Mouse (Mus musculus): ENCODE results near the gene Cetn4.

Cetn4 gene

GRCm38 (mm10) chr3:37299470-37299869, 13.0 kb downstream of the Cetn4 start:
- no peak for DNase-seq

- no peak for DNase-seq
These were observed 19.9 kb downstream of the Cetn4 start for GRCm38 (mm10) chr3:37292654-37293053.

- DNase-seq = no peak
These were observed 20.6 kb downstream of the Cetn4 start for GRCm38 (mm10) chr3:37291929-37292328.

GRCm38 (mm10) chr3:37290881-37291541, 21.5 kb downstream of the Cetn4 start:
- DNase-seq = no peak

GRCm38 (mm10) chr3:37289237-37289636, 23.3 kb downstream of the Cetn4 start:
- DNase-seq = no peak

- DNase-seq = no peak
These were observed 29.3 kb downstream of the Cetn4 start for GRCm38 (mm10) chr3:37283234-37283633.

GRCm38 (mm10) chr3:37282299-37282922, 30.1 kb downstream of the Cetn4 start:
- DNase-seq = no peak

GRCm38 (mm10) chr3:37280871-37281270, 31.6 kb downstream of the Cetn4 start:
- DNase-seq = no peak

GRCm38 (mm10) chr3:37280221-37280620, 32.3 kb downstream of the Cetn4 start:
- no peak for DNase-seq

GRCm38 (mm10) chr3:37274661-37275060, 37.8 kb downstream of the Cetn4 start:
- no peak for DNase-seq

GRCm38 (mm10) chr3:37273092-37273491, 39.4 kb downstream of the Cetn4 start:
- DNase-seq = no peak

GRCm38 (mm10) chr3:37271209-37271608, 41.3 kb downstream of the Cetn4 start:
- peak; percentile 67 for DNase-seq

- no peak for DNase-seq
These were observed 42.6 kb downstream of the Cetn4 start for GRCm38 (mm10) chr3:37269926-37270325.

GRCm38 (mm10) chr3:37268338-37268737, 44.2 kb downstream of the Cetn4 start:
- DNase-seq = peak; percentile 37

GRCm38 (mm10) chr3:37259331-37259999, 53.0 kb downstream of the Cetn4 start:
- peak; percentile 84 for DNase-seq

GRCm38 (mm10) chr3:37257776-37258175, 54.7 kb downstream of the Cetn4 start:
- no peak for DNase-seq

All from right cerebral cortex, adult 18-20 months (tissue).